ENCODE assay signal across 8 mouse cellular contexts in genomic region chr8:94954368-94954737, GRCm38 (mm10). TPM values are rescaled to one million over a fixed set of nuclear protein-coding genes. Genes with fewer than 3 reads are reported as not detected.
DNase-seq lines count a peak whose midpoint lies in the region; ATAC-seq lines count a peak whose summit lies in the region.

No protein-coding gene starts in this region.

- no peak for ATAC-seq in heart, embryonic 12.5 days (ENCODE audit: insufficient number of reproducible peaks, low FRiP score)
- ATAC-seq in midbrain, embryonic 14.5 days (ENCODE audit: low FRiP score, low TSS enrichment): no peak
- ATAC-seq in midbrain, embryonic 11.5 days (ENCODE audit: low FRiP score): no peak
- no peak for ATAC-seq in intestine, embryonic 16.5 days
- peak; percentile 8; the same call in 1 of the 2 replicates for ATAC-seq in megakaryocyte progenitor cell, adult 5-6 weeks (replicated peaks; ENCODE audit: poor library complexity)

- peak overlapping the region; percentile 45 for H3K27ac ChIP-seq in heart, embryonic 12.5 days (ENCODE audit: poor library complexity, severe bottlenecking)
- no peak overlapping the region for H3K27ac ChIP-seq in midbrain, embryonic 14.5 days (replicated peaks; ENCODE audit: low read depth, low read length)
- no peak overlapping the region for H3K27ac ChIP-seq in midbrain, embryonic 11.5 days (ENCODE audit: low read depth, low read length)
- no peak overlapping the region for H3K27ac ChIP-seq in intestine, embryonic 16.5 days (ENCODE audit: low read length)

- no peaks in the 10 kb centered on the region for H3K9me3 ChIP-seq in heart, embryonic 12.5 days (replicated peaks)
- H3K9me3 ChIP-seq in midbrain, embryonic 14.5 days (ENCODE audit: control insufficient read depth, low read length): no peaks in the 10 kb centered on the region
- no peaks in the 10 kb centered on the region for H3K9me3 ChIP-seq in midbrain, embryonic 11.5 days (ENCODE audit: control insufficient read depth, low read length)
- H3K9me3 ChIP-seq in intestine, embryonic 16.5 days (ENCODE audit: control insufficient read depth, low read length): no peaks in the 10 kb centered on the region

- no peak for DNase-seq in heart, adult 9 months (ENCODE audit: low spot score in 2 of 2)
- peak; percentile 52 for DNase-seq in midbrain, embryonic 14.5 days
- DNase-seq in midbrain, embryonic 11.5 days (ENCODE audit: low spot score, missing footprints): no peak
- DNase-seq in adrenal gland, postnatal 36 days: no peak
- DNase-seq in adrenal gland, adult 8-10 months: no peak

- H3K9ac ChIP-seq in heart, embryonic 12.5 days: no peak overlapping the region
- no peak overlapping the region for H3K9ac ChIP-seq in midbrain, embryonic 14.5 days (replicated peaks; ENCODE audit: low read length)
- no peak overlapping the region for H3K9ac ChIP-seq in midbrain, embryonic 11.5 days (ENCODE audit: low read length)
- H3K9ac ChIP-seq in intestine, embryonic 16.5 days (ENCODE audit: low read depth, low read length): peak overlapping the region; percentile 38; the same call in 1 of the 2 replicates

- peaks cover 20% of the 10 kb centered on the region for H3K4me1 ChIP-seq in heart, embryonic 12.5 days (replicated peaks)
- no peaks in the 10 kb centered on the region for H3K4me1 ChIP-seq in midbrain, embryonic 14.5 days (ENCODE audit: control insufficient read depth, insufficient read depth, low read length)
- H3K4me1 ChIP-seq in midbrain, embryonic 11.5 days (ENCODE audit: control insufficient read depth, insufficient read depth, low read length): no peaks in the 10 kb centered on the region
- peaks cover 12% of the 10 kb centered on the region for H3K4me1 ChIP-seq in intestine, embryonic 16.5 days (ENCODE audit: control insufficient read depth, insufficient read depth, low read length)

- H3K4me3 ChIP-seq in heart, embryonic 12.5 days: no peak overlapping the region
- no peak overlapping the region for H3K4me3 ChIP-seq in midbrain, embryonic 14.5 days (replicated peaks; ENCODE audit: low read depth, low read length)
- no peak overlapping the region for H3K4me3 ChIP-seq in midbrain, embryonic 11.5 days (ENCODE audit: low read depth, low read length)
- no peak overlapping the region for H3K4me3 ChIP-seq in intestine, embryonic 16.5 days (ENCODE audit: low read length)

- 73% methylated on average over 7 of the region's 7 CpGs for WGBS in heart, embryonic 12.5 days
- 74% methylated on average over 7 of the region's 7 CpGs for WGBS in midbrain, embryonic 14.5 days
- WGBS in midbrain, embryonic 11.5 days: 90% methylated on average over 7 of the region's 7 CpGs
- WGBS in intestine, embryonic 16.5 days: 61% methylated on average over 7 of the region's 7 CpGs

- H3K27me3 ChIP-seq in heart, embryonic 12.5 days (replicated peaks): no peaks in the 10 kb centered on the region
- H3K27me3 ChIP-seq in midbrain, embryonic 14.5 days (ENCODE audit: control insufficient read depth, insufficient read depth, low read length): no peaks in the 10 kb centered on the region
- no peaks in the 10 kb centered on the region for H3K27me3 ChIP-seq in midbrain, embryonic 11.5 days (ENCODE audit: control insufficient read depth, insufficient read depth, low read length)
- H3K27me3 ChIP-seq in intestine, embryonic 16.5 days (replicated peaks; ENCODE audit: control insufficient read depth, insufficient read depth, low read length): no peaks in the 10 kb centered on the region

- no peaks in the 10 kb centered on the region for H3K36me3 ChIP-seq in heart, embryonic 12.5 days
- no peaks in the 10 kb centered on the region for H3K36me3 ChIP-seq in midbrain, embryonic 14.5 days (ENCODE audit: control insufficient read depth, insufficient read depth, low read length)
- no peaks in the 10 kb centered on the region for H3K36me3 ChIP-seq in midbrain, embryonic 11.5 days (ENCODE audit: control insufficient read depth, insufficient read depth, low read length)
- no peaks in the 10 kb centered on the region for H3K36me3 ChIP-seq in intestine, embryonic 16.5 days (ENCODE audit: control insufficient read depth, insufficient read depth, low read length)

- H3K4me2 ChIP-seq in heart, embryonic 12.5 days: no peak overlapping the region
- H3K4me2 ChIP-seq in midbrain, embryonic 14.5 days (ENCODE audit: low read length): no peak overlapping the region
- no peak overlapping the region for H3K4me2 ChIP-seq in midbrain, embryonic 11.5 days
- H3K4me2 ChIP-seq in intestine, embryonic 16.5 days (ENCODE audit: low read depth, low read length): no peak overlapping the region

RNA-seq across cellular contexts. Expression of gene Adgrg1, which starts 20.2 kb away (rescaled TPM):
- 4.9 and 6.0 TPM in 2 replicates for polyA plus RNA-seq in heart, embryonic 12.5 days (2016; fragmentation: Nextera tagmentation; extraction: Ambion mirVana)
- 112 and 165 TPM in 2 replicates for polyA plus RNA-seq in midbrain, embryonic 14.5 days (2014; fragmentation: Nextera tagmentation; extraction: Ambion mirVana)
- 153 and 157 TPM in 2 replicates for polyA plus RNA-seq in midbrain, embryonic 11.5 days (2014; fragmentation: Nextera tagmentation; extraction: Ambion mirVana)
- 24.4 and 26.8 TPM in 2 replicates for polyA plus RNA-seq in intestine, embryonic 16.5 days (2015; fragmentation: Nextera tagmentation; extraction: Ambion mirVana)
- 88.4 and 140 TPM in 2 replicates for total RNA-seq in megakaryocyte progenitor cell, adult 5-6 weeks (2015)
- total RNA-seq in megakaryocyte progenitor cell, adult 5-6 weeks (2017): 48.8 and 85.6 TPM in 2 replicates
- total RNA-seq in adrenal gland, postnatal 36 days (2021): 10 to 100 TPM; 15.1 to 23.4 TPM
- total RNA-seq in adrenal gland, adult 8-10 months (2022): 10 to 100 TPM; 14.6 to 60.9 (median 38.3) TPM

RNA-seq across cellular contexts. Expression of gene Adgrg5, which starts 30.9 kb away (rescaled TPM):
- polyA plus RNA-seq in heart, embryonic 12.5 days (2016; fragmentation: Nextera tagmentation; extraction: Ambion mirVana): 0.09 TPM in 1 of 2 replicates, not detected in the other
- 0.12 TPM in 1 of 2 replicates, not detected in the other for polyA plus RNA-seq in midbrain, embryonic 14.5 days (2014; fragmentation: Nextera tagmentation; extraction: Ambion mirVana)
- polyA plus RNA-seq in midbrain, embryonic 11.5 days (2014; fragmentation: Nextera tagmentation; extraction: Ambion mirVana): 0.36 and 0.40 TPM in 2 replicates
- polyA plus RNA-seq in intestine, embryonic 16.5 days (2015; fragmentation: Nextera tagmentation; extraction: Ambion mirVana): 1.6 and 2.8 TPM in 2 replicates
- total RNA-seq in megakaryocyte progenitor cell, adult 5-6 weeks (2015): 0.17 TPM in 1 of 2 replicates, not detected in the other
- not detected in 2 replicates for total RNA-seq in megakaryocyte progenitor cell, adult 5-6 weeks (2017)
- 1 to 10 TPM in 1 of 2 experiments, under 1 TPM in 1; 0.33 to 1.3 TPM for total RNA-seq in adrenal gland, postnatal 36 days (2021)
- 1 to 10 TPM in 2 of 4 experiments, under 1 TPM in 2; 0.49 to 2.0 (median 0.94) TPM for total RNA-seq in adrenal gland, adult 8-10 months (2022)

RNA-seq across cellular contexts. Expression of gene Ccdc102a, which starts 36.5 kb away (rescaled TPM):
- 26.2 and 28.2 TPM in 2 replicates for polyA plus RNA-seq in heart, embryonic 12.5 days (2016; fragmentation: Nextera tagmentation; extraction: Ambion mirVana)
- 3.6 and 5.2 TPM in 2 replicates for polyA plus RNA-seq in midbrain, embryonic 14.5 days (2014; fragmentation: Nextera tagmentation; extraction: Ambion mirVana)
- 13.5 and 15.9 TPM in 2 replicates for polyA plus RNA-seq in midbrain, embryonic 11.5 days (2014; fragmentation: Nextera tagmentation; extraction: Ambion mirVana)
- polyA plus RNA-seq in intestine, embryonic 16.5 days (2015; fragmentation: Nextera tagmentation; extraction: Ambion mirVana): 10.9 and 11.5 TPM in 2 replicates
- total RNA-seq in megakaryocyte progenitor cell, adult 5-6 weeks (2015): 0.25 and 0.32 TPM in 2 replicates
- 1.2 and 1.3 TPM in 2 replicates for total RNA-seq in megakaryocyte progenitor cell, adult 5-6 weeks (2017)
- total RNA-seq in adrenal gland, postnatal 36 days (2021): 1 to 10 TPM; 7.6 to 8.6 TPM
- total RNA-seq in adrenal gland, adult 8-10 months (2022): 10 to 100 TPM in 2 of 4 experiments, 1 to 10 TPM in 2; 6.9 to 11.1 (median 8.6) TPM
